Mouse (Mus musculus) mouse trophoblast stem cell (cell line): ENCODE measurements around the gene Pik3c2a.

ENCODE experiments used
- in situ Hi-C, 2 experiments: fragments of 300-500 bp; cut with MseI, MboI; formaldehyde crosslinking; loops; 2 replicates in 1 of 2; 3 replicates in 1 of 2; pipeline ENCODE4 v1.15.1; 2025

Pik3c2a gene

GRCm38 (mm10) chr7:116443004-116443696 lies at the start of gene Pik3c2a:
Gene Pik3c2a, minus strand, starts transcription at chr7:116443449.
- in situ Hi-C loops: no loop called here

GRCm38 (mm10) chr7:116491113-116491512 lies 47.9 kb upstream of the Pik3c2a start:
- in situ Hi-C loops: no loop called here

- in situ Hi-C loops: no loop called here
Observed at GRCm38 (mm10) chr7:116485062-116485601, 41.9 kb upstream of the Pik3c2a start.

- in situ Hi-C loops: no loop called here
Observed at GRCm38 (mm10) chr7:116484213-116484612, 41.0 kb upstream of the Pik3c2a start.

GRCm38 (mm10) chr7:116483782-116484181 lies 40.5 kb upstream of the Pik3c2a start:
- in situ Hi-C loops: no loop called here

GRCm38 (mm10) chr7:116483106-116483505 lies 39.9 kb upstream of the Pik3c2a start:
- in situ Hi-C loops: no loop called here

- in situ Hi-C loops: no loop called here
Observed at GRCm38 (mm10) chr7:116476264-116476663, 33.0 kb upstream of the Pik3c2a start.

GRCm38 (mm10) chr7:116475836-116476235 lies 32.6 kb upstream of the Pik3c2a start:
- in situ Hi-C loops: no loop called here

- in situ Hi-C loops: no loop called here
Observed at GRCm38 (mm10) chr7:116462114-116462513, 18.9 kb upstream of the Pik3c2a start.

- in situ Hi-C loops: no loop called here
Observed at GRCm38 (mm10) chr7:116458985-116459441, 15.8 kb upstream of the Pik3c2a start.

GRCm38 (mm10) chr7:116457391-116457790 lies 14.1 kb upstream of the Pik3c2a start:
- in situ Hi-C loops: no loop called here

- in situ Hi-C loops: no loop called here
Observed at GRCm38 (mm10) chr7:116456964-116457363, 13.7 kb upstream of the Pik3c2a start.

GRCm38 (mm10) chr7:116446645-116447044 lies 3.4 kb upstream of the Pik3c2a start:
- in situ Hi-C loops: no loop called here

GRCm38 (mm10) chr7:116444326-116444809 lies 1.1 kb upstream of the Pik3c2a start:
- in situ Hi-C loops: no loop called here

GRCm38 (mm10) chr7:116443697-116444325 lies 562 bp upstream of the Pik3c2a start:
- in situ Hi-C loops: no loop called here

GRCm38 (mm10) chr7:116442226-116442625 lies 1.0 kb downstream of the Pik3c2a start:
- in situ Hi-C loops: no loop called here

GRCm38 (mm10) chr7:116441346-116441745 lies 1.9 kb downstream of the Pik3c2a start:
- in situ Hi-C loops: no loop called here

GRCm38 (mm10) chr7:116431661-116432060 lies 11.6 kb downstream of the Pik3c2a start:
- in situ Hi-C loops: no loop called here

- in situ Hi-C loops: no loop called here
Observed at GRCm38 (mm10) chr7:116430926-116431325, 12.3 kb downstream of the Pik3c2a start.

- in situ Hi-C loops: no loop called here
Observed at GRCm38 (mm10) chr7:116427206-116427605, 16.0 kb downstream of the Pik3c2a start.

- in situ Hi-C loops: no loop called here
Observed at GRCm38 (mm10) chr7:116425771-116426170, 17.5 kb downstream of the Pik3c2a start.

- in situ Hi-C loops: no loop called here
Observed at GRCm38 (mm10) chr7:116421081-116421480, 22.2 kb downstream of the Pik3c2a start.

GRCm38 (mm10) chr7:116409438-116409837 lies 33.8 kb downstream of the Pik3c2a start:
- in situ Hi-C loops: no loop called here
